Mouse (Mus musculus) midbrain, embryonic 16.5 days (tissue): ENCODE results near the gene Csnk1g1. TPM values are rescaled to one million over a fixed set of nuclear protein-coding genes. Genes with fewer than 3 reads are reported as not detected.

ENCODE experiments used
- ATAC-seq: fragments of 200-750 bp; cut with Nextera tagmentation; 2 replicates; pipeline ENCODE4 v1.8.0; 2017; ENCODE audit warnings: moderate TSS enrichment
- H3K27ac ChIP-seq: fragments of 300-500 bp; sonication (generic); 2 replicates; pipeline ENCODE4 v1.5.1; 2014; ENCODE audit warnings: mild to moderate bottlenecking, low read length, mixed read lengths
- H3K27me3 ChIP-seq: fragments of 300-500 bp; sonication (generic); 2 replicates; pipeline ENCODE4 v1.6.1; 2014; ENCODE audit warnings: low read depth, low read length, mixed read lengths; ENCODE audit not compliant: control insufficient read depth, insufficient read depth
- H3K36me3 ChIP-seq: fragments of 300-500 bp; sonication (generic); 2 replicates; pipeline ENCODE4 v1.6.1; 2014; ENCODE audit warnings: mild to moderate bottlenecking, low read length, moderate library complexity, mixed read lengths; ENCODE audit not compliant: control insufficient read depth, insufficient read depth
- H3K4me1 ChIP-seq: fragments of 300-500 bp; sonication (generic); 2 replicates; pipeline ENCODE4 v1.6.1; 2014; ENCODE audit warnings: mild to moderate bottlenecking, low read length, mixed read lengths; ENCODE audit not compliant: control insufficient read depth, insufficient read depth
- H3K4me2 ChIP-seq: fragments of 300-500 bp; sonication (generic); 2 replicates; pipeline ENCODE4 v1.6.1; 2014; ENCODE audit warnings: mild to moderate bottlenecking, low read length, mixed read lengths
- H3K4me3 ChIP-seq: fragments of 300-500 bp; sonication (generic); 2 replicates; pipeline ENCODE4 v1.5.1; 2014; ENCODE audit warnings: low read depth, mild to moderate bottlenecking, low read length, moderate library complexity, mixed read lengths
- H3K9ac ChIP-seq: fragments of 300-500 bp; sonication (generic); 2 replicates; pipeline ENCODE4 v1.6.1; 2014; ENCODE audit warnings: low read depth, low read length, mixed read lengths
- H3K9me3 ChIP-seq: fragments of 300-500 bp; sonication (generic); replicated peaks from 2 replicates; pipeline ENCODE4 v1.6.1; 2014; ENCODE audit warnings: mild to moderate bottlenecking, low read length, mixed read lengths; ENCODE audit not compliant: control insufficient read depth, poor library complexity, severe bottlenecking
- WGBS: fragments of 180-500 bp; shearing (Covaris S2); extraction: QIAGEN DNeasy Blood & Tissue Kit; methylation state at CpG from one replicate; pipeline ENCODE4 v1.1.7; 2014; 5-methylcytosine and 5-hydroxymethylcytosine counted together
- polyA plus RNA-seq: library from polyadenylated mRNA; unstranded; fragments of >200 nt; fragmentation: Nextera tagmentation; extraction: Ambion mirVana; gene quantifications from 2 replicates; pipeline ENCODE4 v1.2.1, GENCODE M21; 2015

The Csnk1g1 gene
- polyA plus RNA-seq, 1 experiment from 2014 or later, result 23.1 TPM

GRCm38 (mm10) chr9:65909301-65909801, 627 bp downstream of the Csnk1g1 start:
- peak overlapping the region; percentile 82 for H3K9ac ChIP-seq
- H3K4me1 ChIP-seq, result peaks cover 21% of the 10 kb centered on the region
- no peaks in the 10 kb centered on the region for H3K36me3 ChIP-seq
- peak overlapping the region; percentile 89 for H3K27ac ChIP-seq
- peak overlapping the region; percentile 82 for H3K4me2 ChIP-seq
- H3K4me3 ChIP-seq, result peak overlapping the region; percentile 83
- no peaks in the 10 kb centered on the region for H3K9me3 ChIP-seq
- peak; percentile 79 for ATAC-seq
- no peaks in the 10 kb centered on the region for H3K27me3 ChIP-seq
- 0% methylated on average over 33 of the region's 34 CpGs for WGBS

GRCm38 (mm10) chr9:65909837-65910236, 1.1 kb downstream of the Csnk1g1 start:
- Histone ChIP-seq H3K27me3 (no peaks in the 10 kb centered on the region), H3K4me1 (peaks cover 21% of the 10 kb centered on the region), H3K27ac (peak overlapping the region; percentile 89), H3K9me3 (no peaks in the 10 kb centered on the region), H3K4me3 (peak overlapping the region; percentile 83), H3K36me3 (no peaks in the 10 kb centered on the region), H3K9ac (peak overlapping the region; percentile 82), H3K4me2 (peak overlapping the region; percentile 82)
- WGBS, result 6% methylated on average over 4 of the region's 4 CpGs
- ATAC-seq, result no peak

GRCm38 (mm10) chr9:65913976-65914375, 5.3 kb downstream of the Csnk1g1 start:
- Histone ChIP-seq H3K9me3 (no peaks in the 10 kb centered on the region), H3K27me3 (no peaks in the 10 kb centered on the region), H3K27ac (no peak overlapping the region), H3K4me1 (peaks cover 13% of the 10 kb centered on the region), H3K4me3 (no peak overlapping the region), H3K4me2 (no peak overlapping the region), H3K36me3 (no peaks in the 10 kb centered on the region), H3K9ac (no peak overlapping the region)
- ATAC-seq, result no peak
- 68% methylated on average over 2 of the region's 2 CpGs for WGBS

DNA sequence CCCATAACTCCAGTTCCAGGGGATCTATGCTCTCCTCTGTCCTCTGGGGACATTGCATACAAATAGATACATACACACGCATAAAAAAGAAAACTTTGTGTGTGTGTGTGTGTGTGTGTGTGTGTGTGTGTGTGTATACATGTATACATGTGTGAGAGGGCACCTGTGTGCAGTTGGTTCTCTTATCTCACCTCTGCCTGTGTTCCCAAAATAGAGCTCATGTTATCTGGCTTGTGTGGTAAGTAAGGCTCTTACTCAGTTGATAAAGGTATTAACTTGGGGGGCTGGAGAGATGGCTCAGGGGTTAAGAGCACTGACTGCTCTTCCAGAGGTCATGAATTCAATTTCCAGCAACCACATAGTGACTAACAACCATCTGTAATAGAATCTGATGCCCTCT, 8.3 kb downstream of the Csnk1g1 start:
- Histone ChIP-seq H3K9ac (no peak overlapping the region), H3K4me3 (no peak overlapping the region), H3K4me2 (no peak overlapping the region), H3K4me1 (no peaks in the 10 kb centered on the region), H3K36me3 (no peaks in the 10 kb centered on the region), H3K9me3 (no peaks in the 10 kb centered on the region), H3K27me3 (no peaks in the 10 kb centered on the region), H3K27ac (no peak overlapping the region)
- WGBS, result 93% methylated on average over 1 of the region's 1 CpGs
- ATAC-seq, result no peak

DNA sequence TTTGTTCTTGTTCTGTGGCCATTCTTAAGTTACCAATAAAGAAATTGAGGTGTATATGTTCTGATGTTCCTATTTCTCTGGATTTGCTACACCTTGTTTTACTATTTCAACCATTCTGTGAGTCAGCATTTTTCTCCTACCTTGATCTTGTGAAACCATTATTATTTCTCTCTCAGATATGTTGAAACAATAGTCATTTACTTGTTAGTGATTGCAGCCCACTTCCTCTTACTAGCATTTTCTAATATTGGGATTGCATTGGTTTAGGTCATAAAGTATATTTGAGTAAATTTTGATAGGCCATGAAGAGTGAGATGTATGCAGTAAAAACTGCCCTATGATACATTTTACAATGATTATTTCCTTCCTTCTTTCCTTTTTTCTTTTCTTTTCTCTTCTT, 19.7 kb downstream of the Csnk1g1 start:
- Histone ChIP-seq H3K27ac (no peak overlapping the region), H3K27me3 (no peaks in the 10 kb centered on the region), H3K9ac (no peak overlapping the region), H3K4me3 (no peak overlapping the region), H3K4me1 (peaks cover 3% of the 10 kb centered on the region), H3K4me2 (no peak overlapping the region), H3K9me3 (no peaks in the 10 kb centered on the region), H3K36me3 (no peaks in the 10 kb centered on the region)
- no peak for ATAC-seq

GRCm38 (mm10) chr9:65929826-65930225, 21.1 kb downstream of the Csnk1g1 start:
- no peaks in the 10 kb centered on the region for H3K27me3 ChIP-seq
- no peak overlapping the region for H3K4me3 ChIP-seq
- H3K9me3 ChIP-seq, result no peaks in the 10 kb centered on the region
- no peak overlapping the region for H3K9ac ChIP-seq
- H3K36me3 ChIP-seq, result no peaks in the 10 kb centered on the region
- H3K4me2 ChIP-seq, result no peak overlapping the region
- no peak overlapping the region for H3K27ac ChIP-seq
- ATAC-seq, result no peak
- H3K4me1 ChIP-seq, result peaks cover 3% of the 10 kb centered on the region

GRCm38 (mm10) chr9:65937566-65937965, 28.8 kb downstream of the Csnk1g1 start:
- Histone ChIP-seq H3K4me2 (no peak overlapping the region), H3K27ac (no peak overlapping the region), H3K9ac (no peak overlapping the region), H3K27me3 (no peaks in the 10 kb centered on the region), H3K36me3 (no peaks in the 10 kb centered on the region), H3K4me1 (no peaks in the 10 kb centered on the region; the same call in 1 of the 2 replicates), H3K9me3 (no peaks in the 10 kb centered on the region), H3K4me3 (no peak overlapping the region)
- 94% methylated on average over 2 of the region's 2 CpGs for WGBS
- no peak for ATAC-seq

GRCm38 (mm10) chr9:65951082-65951587, 42.4 kb downstream of the Csnk1g1 start:
- Histone ChIP-seq H3K4me3 (no peak overlapping the region), H3K4me2 (no peak overlapping the region), H3K27ac (no peak overlapping the region), H3K4me1 (no peaks in the 10 kb centered on the region), H3K36me3 (no peaks in the 10 kb centered on the region; the same call in 1 of the 2 replicates), H3K9ac (no peak overlapping the region), H3K9me3 (no peaks in the 10 kb centered on the region), H3K27me3 (no peaks in the 10 kb centered on the region)
- ATAC-seq, result no peak
- WGBS, result 92% methylated on average over 3 of the region's 3 CpGs

GRCm38 (mm10) chr9:65970009-65970408, 61.3 kb downstream of the Csnk1g1 start:
- Histone ChIP-seq H3K4me1 (no peaks in the 10 kb centered on the region), H3K9ac (no peak overlapping the region), H3K9me3 (no peaks in the 10 kb centered on the region), H3K4me2 (no peak overlapping the region), H3K27me3 (no peaks in the 10 kb centered on the region), H3K4me3 (no peak overlapping the region), H3K27ac (no peak overlapping the region), H3K36me3 (no peaks in the 10 kb centered on the region)
- no peak for ATAC-seq
- WGBS, result 72% methylated on average over 3 of the region's 3 CpGs
